Mouse (Mus musculus) heart, embryonic 10.5 days (tissue): ENCODE measurements around the gene Ifnk. TPM values are rescaled to one million over a fixed set of nuclear protein-coding genes. Genes with fewer than 3 reads are reported as not detected.

Source experiments
- DNase-seq: peaks from one replicate; pipeline ENCODE4 v3.0.0-alpha.2; 2017; ENCODE audit warnings: low spot score
- H3K27ac ChIP-seq: fragments of 300-500 bp; sonication (generic); 2 replicates; pipeline ENCODE4 v1.5.1; 2016; ENCODE audit warnings: mild to moderate bottlenecking
- H3K27me3 ChIP-seq: fragments of 300-500 bp; sonication (generic); 2 replicates; pipeline ENCODE4 v1.6.1; 2016; ENCODE audit warnings: mild to moderate bottlenecking; ENCODE audit not compliant: poor library complexity, insufficient read depth, severe bottlenecking
- H3K36me3 ChIP-seq: fragments of 300-500 bp; sonication (generic); 2 replicates; pipeline ENCODE4 v1.6.1; 2016; ENCODE audit warnings: mild to moderate bottlenecking, moderate library complexity
- H3K4me1 ChIP-seq: fragments of 300-500 bp; sonication (generic); 2 replicates; pipeline ENCODE4 v1.6.1; 2016; ENCODE audit warnings: mild to moderate bottlenecking
- H3K4me3 ChIP-seq: fragments of 300-500 bp; sonication (generic); 2 replicates; pipeline ENCODE4 v1.5.1; 2016; ENCODE audit warnings: mild to moderate bottlenecking, moderate library complexity
- H3K9me3 ChIP-seq: fragments of 300-500 bp; sonication (generic); 2 replicates; pipeline ENCODE4 v1.6.1; 2016; ENCODE audit warnings: mild to moderate bottlenecking, moderate library complexity
- WGBS: fragments of 180-500 bp; shearing (Covaris S2); methylation state at CpG from one replicate; pipeline ENCODE4 v1.1.7; 2016; 5-methylcytosine and 5-hydroxymethylcytosine counted together
- polyA plus RNA-seq: library from polyadenylated mRNA; unstranded; fragments of >200 nt; fragmentation: Nextera tagmentation; extraction: Ambion mirVana; gene quantifications from 2 replicates; pipeline ENCODE4 v1.2.1, GENCODE M21; 2016

Ifnk gene
- 0.25 and 0.28 TPM in 2 replicates for polyA plus RNA-seq

GRCm38 (mm10) chr4:35151756-35152155 is at the start of gene Ifnk:
Gene Ifnk (plus strand): TSS chr4:35152056.
- 74% methylated on average over 4 of the region's 4 CpGs for WGBS

GRCm38 (mm10) chr4:35105115-35105773 is 46.6 kb upstream of the Ifnk start:
- 73% methylated on average over 14 of the region's 14 CpGs for WGBS
- peaks cover 3% of the 10 kb centered on the region; the same call in 1 of the 2 replicates for H3K4me1 ChIP-seq
- H3K27me3 ChIP-seq: no peaks in the 10 kb centered on the region
- no peaks in the 10 kb centered on the region for H3K36me3 ChIP-seq
- H3K9me3 ChIP-seq: no peaks in the 10 kb centered on the region
- no peak for DNase-seq
- no peak overlapping the region for H3K4me3 ChIP-seq
- no peak overlapping the region for H3K27ac ChIP-seq

More at GRCm38 (mm10) chr4:35151756-35152155, at the start of gene Ifnk:
- Histone ChIP-seq H3K36me3 (no peaks in the 10 kb centered on the region), H3K4me3 (no peak within 1 kb of the TSS), H3K9me3 (no peaks in the 10 kb centered on the region), H3K27me3 (peaks cover 5% of the 10 kb centered on the region; the same call in 1 of the 2 replicates), H3K27ac (no peak within 1 kb of the TSS), H3K4me1 (0 out of 2 replicates have a peak, but pooled peaks cover 13% of the 10 kb centered on the region)
- DNase-seq: no peak

GRCm38 (mm10) chr4:35112452-35112851 is 39.4 kb upstream of the Ifnk start:
- WGBS: 79% methylated on average over 4 of the region's 4 CpGs
- DNase-seq: no peak

GRCm38 (mm10) chr4:35113516-35114248 is 38.2 kb upstream of the Ifnk start:
- DNase-seq: no peak
- Histone ChIP-seq H3K4me1 (peaks cover 17% of the 10 kb centered on the region), H3K36me3 (no peaks in the 10 kb centered on the region), H3K27ac (no peak overlapping the region), H3K4me3 (no peak overlapping the region), H3K9me3 (no peaks in the 10 kb centered on the region), H3K27me3 (no peaks in the 10 kb centered on the region)
- WGBS: 71% methylated on average over 13 of the region's 13 CpGs

More at GRCm38 (mm10) chr4:35112452-35112851, 39.4 kb upstream of the Ifnk start:
- H3K9me3 ChIP-seq: no peaks in the 10 kb centered on the region
- H3K36me3 ChIP-seq: no peaks in the 10 kb centered on the region
- peaks cover 13% of the 10 kb centered on the region for H3K4me1 ChIP-seq
- no peak overlapping the region for H3K4me3 ChIP-seq
- no peaks in the 10 kb centered on the region for H3K27me3 ChIP-seq
- no peak overlapping the region for H3K27ac ChIP-seq

GRCm38 (mm10) chr4:35114950-35115349 is 36.9 kb upstream of the Ifnk start:
- Histone ChIP-seq H3K9me3 (no peaks in the 10 kb centered on the region), H3K27ac (no peak overlapping the region), H3K4me1 (peaks cover 17% of the 10 kb centered on the region), H3K4me3 (no peak overlapping the region), H3K36me3 (no peaks in the 10 kb centered on the region), H3K27me3 (no peaks in the 10 kb centered on the region)
- DNase-seq: no peak
- WGBS: 79% methylated on average over 2 of the region's 2 CpGs

GRCm38 (mm10) chr4:35115933-35116332 is 35.9 kb upstream of the Ifnk start:
- no peaks in the 10 kb centered on the region for H3K36me3 ChIP-seq
- WGBS: 67% methylated on average over 6 of the region's 6 CpGs
- H3K9me3 ChIP-seq: no peaks in the 10 kb centered on the region
- no peaks in the 10 kb centered on the region for H3K27me3 ChIP-seq
- peaks cover 17% of the 10 kb centered on the region for H3K4me1 ChIP-seq
- H3K27ac ChIP-seq: no peak overlapping the region
- no peak for DNase-seq
- no peak overlapping the region for H3K4me3 ChIP-seq

- Histone ChIP-seq H3K9me3 (no peaks in the 10 kb centered on the region), H3K27ac (no peak overlapping the region), H3K27me3 (no peaks in the 10 kb centered on the region), H3K4me3 (no peak overlapping the region), H3K36me3 (no peaks in the 10 kb centered on the region), H3K4me1 (peaks cover 17% of the 10 kb centered on the region)
- WGBS: 82% methylated on average over 3 of the region's 3 CpGs
- DNase-seq: no peak
Measured at GRCm38 (mm10) chr4:35117144-35117543, 34.7 kb upstream of the Ifnk start.

- no peaks in the 10 kb centered on the region for H3K27me3 ChIP-seq
- H3K9me3 ChIP-seq: no peaks in the 10 kb centered on the region
- H3K27ac ChIP-seq: no peak overlapping the region
- 78% methylated on average over 2 of the region's 2 CpGs for WGBS
- H3K4me3 ChIP-seq: no peak overlapping the region
- H3K36me3 ChIP-seq: no peaks in the 10 kb centered on the region
- H3K4me1 ChIP-seq: peaks cover 10% of the 10 kb centered on the region; the same call in 1 of the 2 replicates
- no peak for DNase-seq
Measured at GRCm38 (mm10) chr4:35118851-35119250, 33.0 kb upstream of the Ifnk start.

- H3K36me3 ChIP-seq: no peaks in the 10 kb centered on the region
- DNase-seq: no peak
- no peak overlapping the region for H3K4me3 ChIP-seq
- no peaks in the 10 kb centered on the region for H3K27me3 ChIP-seq
- WGBS: 82% methylated on average over 4 of the region's 4 CpGs
- H3K9me3 ChIP-seq: no peaks in the 10 kb centered on the region
- peaks cover 7% of the 10 kb centered on the region for H3K4me1 ChIP-seq
- no peak overlapping the region for H3K27ac ChIP-seq
Measured at GRCm38 (mm10) chr4:35120159-35120558, 31.7 kb upstream of the Ifnk start.

GRCm38 (mm10) chr4:35120575-35120974 is 31.3 kb upstream of the Ifnk start:
- Histone ChIP-seq H3K36me3 (no peaks in the 10 kb centered on the region), H3K4me1 (peaks cover 9% of the 10 kb centered on the region), H3K4me3 (no peak overlapping the region), H3K27ac (no peak overlapping the region), H3K27me3 (no peaks in the 10 kb centered on the region), H3K9me3 (no peaks in the 10 kb centered on the region)
- 86% methylated on average over 8 of the region's 8 CpGs for WGBS
- no peak for DNase-seq

GRCm38 (mm10) chr4:35121060-35121459 is 30.8 kb upstream of the Ifnk start:
- no peak for DNase-seq
- WGBS: 68% methylated on average over 12 of the region's 12 CpGs

GRCm38 (mm10) chr4:35123087-35123486 is 28.8 kb upstream of the Ifnk start:
- Histone ChIP-seq H3K27me3 (no peaks in the 10 kb centered on the region), H3K36me3 (no peaks in the 10 kb centered on the region), H3K9me3 (no peaks in the 10 kb centered on the region), H3K4me3 (no peak overlapping the region), H3K4me1 (peaks cover 4% of the 10 kb centered on the region), H3K27ac (no peak overlapping the region)
- 64% methylated on average over 5 of the region's 5 CpGs for WGBS
- DNase-seq: no peak

More at GRCm38 (mm10) chr4:35121060-35121459, 30.8 kb upstream of the Ifnk start:
- Histone ChIP-seq H3K4me1 (peaks cover 9% of the 10 kb centered on the region), H3K9me3 (no peaks in the 10 kb centered on the region), H3K27me3 (no peaks in the 10 kb centered on the region), H3K27ac (no peak overlapping the region), H3K36me3 (no peaks in the 10 kb centered on the region), H3K4me3 (no peak overlapping the region)

GRCm38 (mm10) chr4:35124027-35124426 is 27.8 kb upstream of the Ifnk start:
- H3K27ac ChIP-seq: no peak overlapping the region
- WGBS: 86% methylated on average over 11 of the region's 11 CpGs
- no peak overlapping the region for H3K4me3 ChIP-seq
- no peaks in the 10 kb centered on the region for H3K9me3 ChIP-seq
- no peaks in the 10 kb centered on the region for H3K36me3 ChIP-seq
- peaks cover 4% of the 10 kb centered on the region for H3K4me1 ChIP-seq
- no peak for DNase-seq
- no peaks in the 10 kb centered on the region for H3K27me3 ChIP-seq
